Mouse (Mus musculus) bone marrow, adult 2 months (tissue): Measurements from ENCODE around the gene Bloc1s5.

Source experiments
- CTCF ChIP-seq: fragments of 200-500 bp; IDR thresholded peaks from 2 replicates; pipeline ENCODE4 v1.5.1; 2011; ENCODE audit warnings: low read length, control low read depth; ENCODE audit not compliant: control insufficient read depth, insufficient read depth
- POLR2A ChIP-seq: fragments of 200-500 bp; IDR thresholded peaks from 2 replicates; pipeline ENCODE4 v1.6.1; 2011; ENCODE audit warnings: low read depth, mild to moderate bottlenecking, control low read depth, low read length, borderline replicate concordance; ENCODE audit not compliant: control insufficient read depth

GRCm38 (mm10) chr13:38670051-38670450 lies 35.1 kb upstream of the Bloc1s5 start:
- TF ChIP-seq POLR2A = no peak
- TF ChIP-seq CTCF = no peak
